Mouse (Mus musculus) limb, embryonic 14.5 days (tissue): ENCODE measurements at regions not wholly inside any gene's neighbourhood (a gene's known extent, or its start where the extent isn't known, plus 50 kb on each side); places are given as distances from the start of the nearest gene placed in this dataset.

Source experiments
- ATAC-seq: fragments of 200-750 bp; cut with Nextera tagmentation; 2 replicates; pipeline ENCODE4 v1.8.0; 2017; ENCODE audit warnings: low read depth, moderate number of reproducible peaks, moderate TSS enrichment; ENCODE audit not compliant: low FRiP score
- DNase-seq: peaks from one replicate; pipeline ENCODE4 v3.0.0-alpha.2; 2015; ENCODE audit warnings: low spot score
- H3K27ac ChIP-seq: fragments of 300-500 bp; sonication (generic); replicated peaks from 2 replicates; pipeline ENCODE4 v1.5.1; 2014; ENCODE audit warnings: low read depth, mild to moderate bottlenecking, low read length, moderate library complexity, mixed read lengths
- H3K27me3 ChIP-seq: fragments of 300-500 bp; sonication (generic); 2 replicates; pipeline ENCODE4 v1.6.1; 2014; ENCODE audit warnings: low read length, mixed read lengths; ENCODE audit not compliant: control insufficient read depth, insufficient read depth
- H3K36me3 ChIP-seq: fragments of 300-500 bp; sonication (generic); 2 replicates; pipeline ENCODE4 v1.6.1; 2014; ENCODE audit warnings: mild to moderate bottlenecking, low read length, moderate library complexity, mixed read lengths; ENCODE audit not compliant: control insufficient read depth, insufficient read depth
- H3K4me1 ChIP-seq: fragments of 300-500 bp; sonication (generic); 2 replicates; pipeline ENCODE4 v1.6.1; 2014; ENCODE audit warnings: antibody characterized with exemption, low read length, mixed read lengths; ENCODE audit not compliant: control insufficient read depth, insufficient read depth
- H3K4me2 ChIP-seq: fragments of 300-500 bp; sonication (generic); replicated peaks from 2 replicates; pipeline ENCODE4 v1.6.1; 2014; ENCODE audit warnings: low read depth, mild to moderate bottlenecking, low read length, moderate library complexity; ENCODE audit not compliant: severe bottlenecking
- H3K4me3 ChIP-seq: fragments of 300-500 bp; sonication (generic); replicated peaks from 2 replicates; pipeline ENCODE4 v1.5.1; 2014; ENCODE audit warnings: low read length
- H3K9ac ChIP-seq: fragments of 300-500 bp; sonication (generic); 2 replicates; pipeline ENCODE4 v1.6.1; 2014; ENCODE audit warnings: mild to moderate bottlenecking, low read depth, low read length, moderate library complexity; ENCODE audit not compliant: severe bottlenecking
- H3K9me3 ChIP-seq: fragments of 300-500 bp; sonication (generic); 2 replicates; pipeline ENCODE4 v1.6.1; 2016; ENCODE audit warnings: low read length; ENCODE audit not compliant: control insufficient read depth
- POLR2A ChIP-seq: fragments of 200-500 bp; IDR thresholded peaks from 2 replicates; pipeline ENCODE4 v1.8.0; 2012; ENCODE audit warnings: inconsistent platforms, mild to moderate bottlenecking, moderate library complexity, borderline replicate concordance; ENCODE audit not compliant: insufficient read depth, insufficient read length; ENCODE audit errors: extremely low read depth
- WGBS: fragments of 180-500 bp; shearing (Covaris S2); extraction: QIAGEN DNeasy Blood & Tissue Kit; methylation state at CpG from one replicate; pipeline ENCODE4 v1.1.7; 2014; 5-methylcytosine and 5-hydroxymethylcytosine counted together

DNA sequence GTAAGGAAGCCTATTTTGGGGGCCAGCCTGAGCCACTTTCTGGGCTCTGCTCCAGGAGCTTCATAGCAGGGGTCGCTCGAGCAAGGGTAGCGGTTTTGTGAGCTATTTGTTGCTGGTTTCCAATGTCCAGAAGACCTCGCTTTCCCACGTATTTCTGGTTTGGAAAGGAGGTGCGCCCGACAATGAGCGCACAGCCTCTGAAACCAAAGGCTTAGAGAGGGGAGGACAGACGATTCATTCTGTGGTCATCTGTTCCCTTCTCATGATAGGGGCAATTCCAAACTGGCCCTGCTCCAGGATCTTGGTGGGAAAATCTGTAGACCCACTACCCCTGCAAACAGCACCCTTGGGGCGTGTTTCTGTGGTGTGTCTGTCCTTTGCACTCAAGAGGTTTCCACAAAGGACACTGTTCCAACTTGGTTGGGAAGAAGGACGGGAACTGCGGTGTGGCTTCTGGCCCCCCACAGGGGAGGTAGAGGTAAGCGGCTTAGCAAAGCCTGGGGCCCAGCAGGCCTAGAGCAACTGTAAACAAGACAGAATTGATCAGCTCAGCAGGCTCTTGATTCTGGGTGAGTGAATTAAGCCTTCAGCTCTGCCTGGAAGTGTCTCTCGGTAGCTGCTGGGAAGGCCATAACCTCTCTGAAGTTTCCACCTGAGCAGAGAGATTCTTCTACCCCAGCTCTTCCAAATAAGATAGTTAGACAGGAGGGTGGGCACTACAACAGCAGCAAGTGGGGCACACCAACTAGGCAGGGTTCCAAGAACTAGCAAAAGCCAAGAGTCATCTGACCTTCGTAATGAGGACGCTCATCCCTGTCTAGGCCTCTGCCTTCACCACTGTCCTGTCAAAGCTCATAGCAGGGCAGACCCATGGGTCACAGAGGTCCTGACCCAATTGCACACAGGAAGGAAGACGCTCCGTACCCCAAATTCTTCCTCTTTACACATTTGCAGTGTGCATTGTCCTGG is 122.6 kb upstream of the Tspan2 start:
- TF ChIP-seq POLR2A, result no peak
- peaks cover 14% of the 10 kb centered on the region for H3K4me1 ChIP-seq
- H3K36me3 ChIP-seq, result no peaks in the 10 kb centered on the region
- H3K9me3 ChIP-seq, result no peaks in the 10 kb centered on the region
- H3K27me3 ChIP-seq, result no peaks in the 10 kb centered on the region
- WGBS, result 46% methylated on average over 18 of the region's 18 CpGs
- H3K4me2 ChIP-seq, result no peak overlapping the region; the same call in 1 of the 2 replicates
- no peak overlapping the region; the same call in 1 of the 2 replicates for H3K9ac ChIP-seq
- H3K27ac ChIP-seq, result peak overlapping the region; percentile 48; the same call in 1 of the 2 replicates
- no peak overlapping the region for H3K4me3 ChIP-seq
- DNase-seq (peak; percentile 61), ATAC-seq (peak; percentile 50)

DNA sequence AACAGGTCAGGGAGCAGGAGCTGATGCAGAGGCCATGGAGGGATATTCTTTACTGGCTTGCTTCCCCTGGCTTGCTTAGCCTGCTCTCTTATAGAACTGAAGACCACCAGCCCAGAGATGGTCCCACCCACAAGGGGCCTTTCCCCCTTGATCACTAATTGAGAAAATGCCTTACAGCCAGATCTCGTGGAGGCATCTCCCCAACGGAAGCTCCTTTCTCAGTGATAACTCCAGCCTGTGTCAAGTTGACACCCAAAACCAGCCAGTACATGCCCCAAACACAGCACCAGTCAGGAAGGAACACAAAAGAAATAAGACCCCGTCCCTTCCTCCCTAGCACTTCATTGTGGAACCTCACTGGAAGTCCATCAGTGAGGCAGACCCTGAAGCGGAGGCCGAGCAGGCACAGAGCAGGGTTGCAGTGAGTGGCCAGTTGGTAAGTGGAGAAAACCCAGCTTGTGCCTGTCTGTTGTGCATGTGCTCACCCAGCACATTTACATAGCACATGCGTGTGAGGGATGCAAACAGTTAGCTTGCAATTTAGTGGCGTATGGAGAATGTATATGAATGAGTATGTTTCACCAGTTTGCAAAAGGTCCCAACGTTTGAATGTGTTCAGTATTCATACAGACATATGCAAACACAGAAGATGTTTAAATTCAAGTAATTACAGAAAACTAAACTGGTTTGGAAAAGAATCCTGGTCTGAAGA is 114.5 kb upstream of the Tspan2 start:
- no peaks in the 10 kb centered on the region for H3K27me3 ChIP-seq
- no peak for TF ChIP-seq POLR2A
- 67% methylated on average over 8 of the region's 8 CpGs for WGBS
- H3K4me3 ChIP-seq, result no peak overlapping the region
- H3K9ac ChIP-seq, result no peak overlapping the region
- H3K9me3 ChIP-seq, result no peaks in the 10 kb centered on the region
- H3K4me2 ChIP-seq, result no peak overlapping the region
- no peak overlapping the region for H3K27ac ChIP-seq
- DNase-seq, result no peak
- no peaks in the 10 kb centered on the region for H3K4me1 ChIP-seq
- no peaks in the 10 kb centered on the region for H3K36me3 ChIP-seq
- no peak for ATAC-seq

DNA sequence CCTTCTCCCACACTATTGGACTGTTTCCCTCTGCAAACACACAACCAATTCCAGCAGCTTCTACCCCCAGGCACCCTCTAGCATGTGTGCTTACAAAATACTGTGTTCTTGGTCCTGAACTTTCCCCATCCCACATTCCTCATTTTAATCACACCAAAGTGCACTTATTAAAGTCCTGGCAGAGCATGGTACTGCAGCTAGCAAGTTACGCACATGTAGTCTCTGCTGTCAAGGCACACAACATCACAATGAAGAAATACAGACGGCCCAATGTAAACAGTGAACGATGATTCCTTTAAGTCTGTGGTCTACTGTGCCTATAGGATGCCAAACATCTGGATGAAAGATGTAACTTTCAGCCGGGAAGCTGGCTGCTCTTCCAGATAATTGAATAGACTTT is 98.3 kb upstream of the Tspan2 start:
- H3K4me2 ChIP-seq, result no peak overlapping the region
- no peaks in the 10 kb centered on the region for H3K27me3 ChIP-seq
- H3K9me3 ChIP-seq, result no peaks in the 10 kb centered on the region
- no peak overlapping the region for H3K27ac ChIP-seq
- ATAC-seq (peak; percentile 88), DNase-seq (peak; percentile 78)
- WGBS, result 32% methylated on average over 4 of the region's 4 CpGs
- no peak overlapping the region for H3K4me3 ChIP-seq
- TF ChIP-seq POLR2A, result no peak
- H3K36me3 ChIP-seq, result no peaks in the 10 kb centered on the region
- H3K9ac ChIP-seq, result no peak overlapping the region
- peaks cover 11% of the 10 kb centered on the region for H3K4me1 ChIP-seq

DNA sequence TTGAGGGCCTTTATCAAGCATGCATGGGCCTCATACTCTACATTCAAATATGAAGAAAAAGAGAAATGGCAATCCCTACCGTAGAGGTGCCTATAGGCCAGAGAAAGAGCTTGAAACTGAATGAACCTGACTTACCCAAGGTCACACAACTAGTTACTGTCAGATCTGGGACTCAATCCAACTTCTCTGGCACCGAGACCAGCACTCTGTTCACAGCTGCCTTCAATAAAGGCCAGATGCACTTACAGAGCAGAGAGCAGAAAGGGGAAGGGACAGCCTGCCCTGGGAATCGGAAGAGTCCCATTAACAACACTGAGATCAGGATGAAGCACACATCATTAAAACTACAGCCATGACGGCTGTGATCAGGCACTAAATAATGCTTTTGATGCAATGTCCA is 97.7 kb upstream of the Tspan2 start:
- peaks cover 11% of the 10 kb centered on the region for H3K4me1 ChIP-seq
- H3K36me3 ChIP-seq, result no peaks in the 10 kb centered on the region
- no peak overlapping the region for H3K4me3 ChIP-seq
- H3K4me2 ChIP-seq, result no peak overlapping the region
- DNase-seq (peak; percentile 79), ATAC-seq (peak; percentile 38)
- 34% methylated on average over 4 of the region's 4 CpGs for WGBS
- TF ChIP-seq POLR2A, result no peak
- H3K9me3 ChIP-seq, result no peaks in the 10 kb centered on the region
- no peak overlapping the region for H3K9ac ChIP-seq
- no peak overlapping the region; the same call in 1 of the 2 replicates for H3K27ac ChIP-seq
- no peaks in the 10 kb centered on the region for H3K27me3 ChIP-seq

DNA sequence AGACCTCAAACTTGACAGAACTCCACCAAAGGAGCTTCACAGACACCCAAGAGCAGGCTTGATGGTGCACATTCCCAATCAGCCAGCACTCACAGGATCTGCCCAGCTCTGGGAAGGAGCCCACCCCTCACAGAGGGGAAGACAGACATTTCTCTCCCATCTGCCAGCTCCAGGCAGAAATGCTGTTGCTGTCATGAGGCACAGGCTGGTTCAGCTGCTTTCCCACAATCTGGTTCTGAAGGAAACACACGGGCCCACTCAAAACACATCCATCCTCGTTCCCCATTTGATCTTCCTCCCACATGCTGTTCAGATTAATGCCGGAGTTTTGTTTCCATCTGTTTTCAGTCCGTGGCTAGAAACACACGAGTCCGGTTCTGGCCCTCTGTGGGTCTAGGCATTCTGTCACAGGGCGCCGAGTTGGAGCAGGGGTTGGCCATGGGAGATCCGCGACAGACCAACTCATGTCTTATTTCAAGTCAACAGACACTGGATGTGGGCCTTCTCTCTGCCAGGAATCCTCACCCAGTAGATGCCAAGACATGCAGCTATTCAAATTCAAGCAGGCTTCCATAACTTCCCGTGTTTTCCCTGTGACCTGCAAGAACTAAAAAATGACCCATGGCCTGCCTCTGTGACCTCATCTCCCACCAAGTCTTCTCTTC is 89.9 kb upstream of the Tspan2 start:
- Histone ChIP-seq H3K4me3 (no peak overlapping the region), H3K4me2 (no peak overlapping the region), H3K27me3 (no peaks in the 10 kb centered on the region), H3K9ac (no peak overlapping the region), H3K9me3 (no peaks in the 10 kb centered on the region), H3K36me3 (no peaks in the 10 kb centered on the region), H3K4me1 (peaks cover 6% of the 10 kb centered on the region), H3K27ac (no peak overlapping the region)
- ATAC-seq, result no peak
- TF ChIP-seq POLR2A, result no peak
- no peak for DNase-seq
- 57% methylated on average over 11 of the region's 11 CpGs for WGBS
